Comparison of ENCODE assay signal across 8 mouse cellular contexts in the genomic region with DNA sequence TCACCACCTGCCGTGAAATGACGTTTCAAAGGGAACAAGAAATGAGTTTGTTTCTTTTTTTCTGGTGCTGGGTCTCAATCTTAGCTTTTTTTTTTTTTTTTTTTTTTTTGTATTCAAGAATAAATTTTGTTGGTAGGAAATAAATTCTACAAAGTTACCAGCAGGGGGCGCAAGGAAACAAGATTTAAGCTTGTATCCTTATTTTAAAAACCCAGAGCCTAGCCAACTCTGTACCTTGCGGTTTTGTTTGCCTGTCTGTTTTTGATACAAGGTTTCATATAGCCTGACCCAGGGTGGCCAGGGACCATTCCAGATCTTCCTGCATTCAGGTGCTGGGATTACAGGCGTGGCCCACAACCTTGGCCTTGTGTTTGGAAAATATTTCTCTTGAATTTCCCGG. TPM values are rescaled to one million over a fixed set of nuclear protein-coding genes. Genes with fewer than 3 reads are reported as not detected.
DNase-seq lines count a peak whose midpoint lies in the region; ATAC-seq and TF ChIP-seq lines count a peak whose summit lies in the region.

No protein-coding gene starts in this region.

- H3K4me3 ChIP-seq in layer of hippocampus, adult 2 months = no peak overlapping the region
- H3K4me3 ChIP-seq in midbrain, embryonic 14.5 days (replicated peaks; ENCODE audit: low read depth, low read length) = no peak overlapping the region
- H3K4me3 ChIP-seq in thymus, adult 2 months (ENCODE audit: control insufficient read depth, insufficient read depth, low read length) = no peak overlapping the region

- H3K4me2 ChIP-seq in midbrain, embryonic 14.5 days (ENCODE audit: low read length) = no peak overlapping the region

- H3K4me1 ChIP-seq in midbrain, embryonic 14.5 days (ENCODE audit: control insufficient read depth, insufficient read depth, low read length) = no peaks in the 10 kb centered on the region
- H3K4me1 ChIP-seq in thymus, adult 2 months (replicated peaks; ENCODE audit: control insufficient read depth, insufficient read depth, low read length) = peaks cover 14% of the 10 kb centered on the region

- H3K27ac ChIP-seq in layer of hippocampus, adult 2 months = no peak overlapping the region
- H3K27ac ChIP-seq in midbrain, embryonic 14.5 days (replicated peaks; ENCODE audit: low read depth, low read length) = no peak overlapping the region
- H3K27ac ChIP-seq in thymus, adult 2 months (ENCODE audit: control insufficient read depth, insufficient read depth, low read length) = no peak overlapping the region

- H3K9ac ChIP-seq in midbrain, embryonic 14.5 days (replicated peaks; ENCODE audit: low read length) = no peak overlapping the region

- 32% methylated on average over 6 of the region's 6 CpGs for WGBS in midbrain, embryonic 14.5 days
- 27% methylated on average over 6 of the region's 6 CpGs for WGBS in thymus, adult 2 months

- no peak for TF ChIP-seq POLR2A in thymus, adult 2 months (IDR thresholded peaks at IDR 0.05; ENCODE audit: control insufficient read depth, extremely low read depth, insufficient read depth, low read length, poor library complexity)

- peak; percentile 63 for DNase-seq in gastrocnemius, postnatal 10 days
- DNase-seq in gastrocnemius, postnatal 25 days = no peak
- DNase-seq in urinary bladder, postnatal 36 days (ENCODE audit: low spot score in 2 of 2) = peak; percentile 30 to 35
- DNase-seq in urinary bladder, postnatal 4 days (ENCODE audit: low spot score in 2 of 2) = no peak
- peak; percentile 64 to 75 for DNase-seq in cerebellum, postnatal 36 days
- DNase-seq in layer of hippocampus, adult 2 months (ENCODE audit: low spot score in 2 of 2) = peak; percentile 66 to 77
- DNase-seq in midbrain, embryonic 14.5 days = peak; percentile 95
- peak; percentile 68 for DNase-seq in thymus, adult 2 months

- H3K36me3 ChIP-seq in midbrain, embryonic 14.5 days (ENCODE audit: control insufficient read depth, insufficient read depth, low read length) = no peaks in the 10 kb centered on the region
- H3K36me3 ChIP-seq in thymus, adult 2 months (ENCODE audit: control insufficient read depth, insufficient read depth, low read length) = no peaks in the 10 kb centered on the region

- H3K9me3 ChIP-seq in midbrain, embryonic 14.5 days (ENCODE audit: control insufficient read depth, low read length) = no peaks in the 10 kb centered on the region

- no peaks in the 10 kb centered on the region for H3K27me3 ChIP-seq in midbrain, embryonic 14.5 days (ENCODE audit: control insufficient read depth, insufficient read depth, low read length)
- H3K27me3 ChIP-seq in thymus, adult 2 months (ENCODE audit: control insufficient read depth, insufficient read depth, low read length) = no peaks in the 10 kb centered on the region

- no peak for ATAC-seq in midbrain, embryonic 14.5 days (ENCODE audit: low FRiP score, low TSS enrichment)

- TF ChIP-seq CTCF in layer of hippocampus, adult 2 months (conservative IDR thresholded peaks at IDR 0.05) = peak; percentile 78
- no peak for TF ChIP-seq CTCF in thymus, adult 2 months (IDR thresholded peaks at IDR 0.05; ENCODE audit: borderline replicate concordance, control insufficient read depth, extremely low read depth, insufficient read depth, low read length, poor library complexity)

RNA-seq across cellular contexts. Expression of a gene that starts 4.0 kb away (rescaled TPM):
- 10 to 100 TPM; 16.3 to 16.9 TPM for total RNA-seq in gastrocnemius, postnatal 10 days (2021)
- total RNA-seq in gastrocnemius, postnatal 25 days (2021) = 10 to 100 TPM; 14.1 to 15.3 TPM
- 10 to 100 TPM; 17.8 to 19.6 TPM for total RNA-seq in layer of hippocampus, adult 2 months (2021)
- polyA plus RNA-seq in midbrain, embryonic 14.5 days (2014; fragmentation: Nextera tagmentation; extraction: Ambion mirVana) = 12.7 and 13.1 TPM in 2 replicates
- 43.6 and 45.7 TPM in 2 replicates for polyA plus RNA-seq in thymus, adult 2 months (2012; rRNA removed)

RNA-seq across cellular contexts. Expression of a gene that starts 17.4 kb away (rescaled TPM):
- not detected for total RNA-seq in gastrocnemius, postnatal 10 days (2021)
- total RNA-seq in gastrocnemius, postnatal 25 days (2021) = not detected
- not detected for total RNA-seq in layer of hippocampus, adult 2 months (2021)
- not detected in 2 replicates for polyA plus RNA-seq in midbrain, embryonic 14.5 days (2014; fragmentation: Nextera tagmentation; extraction: Ambion mirVana)
- polyA plus RNA-seq in thymus, adult 2 months (2012; rRNA removed) = 0.15 TPM in 1 of 2 replicates, not detected in the other

RNA-seq across cellular contexts. Expression of a gene that starts 49.3 kb away (rescaled TPM):
- total RNA-seq in gastrocnemius, postnatal 10 days (2021) = 10 to 100 TPM; 43.8 to 45.4 TPM
- total RNA-seq in gastrocnemius, postnatal 25 days (2021) = 10 to 100 TPM; 31.5 to 36.3 TPM
- total RNA-seq in layer of hippocampus, adult 2 months (2021) = 10 to 100 TPM; 11.0 to 13.5 TPM
- 12.9 and 14.0 TPM in 2 replicates for polyA plus RNA-seq in midbrain, embryonic 14.5 days (2014; fragmentation: Nextera tagmentation; extraction: Ambion mirVana)
- polyA plus RNA-seq in thymus, adult 2 months (2012; rRNA removed) = 76.9 and 87.4 TPM in 2 replicates

Comparison
In these comparisons a context has a peak if more than half of its experiments do, and no peak if none do; other contexts are left out.
1. DNase-seq: peak in gastrocnemius, postnatal 10 days (single experiment), urinary bladder, postnatal 36 days (2 of 2), cerebellum, postnatal 36 days (2 of 2), layer of hippocampus, adult 2 months (2 of 2), midbrain, embryonic 14.5 days (single experiment) and thymus, adult 2 months (single experiment); none in gastrocnemius, postnatal 25 days (single experiment) and urinary bladder, postnatal 4 days (0 of 2).